Mouse (Mus musculus) hindbrain, embryonic 11.5 days (tissue): ENCODE measurements at regions not wholly inside any gene's neighbourhood (a gene's known extent, or its start where the extent isn't known, plus 50 kb on each side); places are given as distances from the start of the nearest gene placed in this dataset.

ENCODE experiments used
- ATAC-seq: fragments of 200-750 bp; cut with Nextera tagmentation; 2 replicates; pipeline ENCODE4 v1.8.0; 2017; ENCODE audit warnings: mild to moderate bottlenecking, moderate TSS enrichment, moderate library complexity; ENCODE audit not compliant: low FRiP score
- DNase-seq: peaks from one replicate; pipeline ENCODE4 v3.0.0-alpha.2; 2015; ENCODE audit warnings: low spot score
- H3K27ac ChIP-seq: fragments of 300-500 bp; sonication (generic); 2 replicates; pipeline ENCODE4 v1.5.1; 2014; ENCODE audit warnings: mild to moderate bottlenecking, low read depth, low read length
- H3K27me3 ChIP-seq: fragments of 300-500 bp; sonication (generic); 2 replicates; pipeline ENCODE4 v1.6.1; 2014; ENCODE audit warnings: mild to moderate bottlenecking, low read length, moderate library complexity, mixed read lengths; ENCODE audit not compliant: control insufficient read depth, insufficient read depth
- H3K36me3 ChIP-seq: fragments of 300-500 bp; sonication (generic); 2 replicates; pipeline ENCODE4 v1.6.1; 2014; ENCODE audit warnings: mild to moderate bottlenecking, low read length, moderate library complexity, mixed read lengths; ENCODE audit not compliant: control insufficient read depth, insufficient read depth
- H3K4me1 ChIP-seq: fragments of 300-500 bp; sonication (generic); replicated peaks from 2 replicates; pipeline ENCODE4 v1.6.1; 2014; ENCODE audit warnings: low read length, mixed read lengths; ENCODE audit not compliant: control insufficient read depth, insufficient read depth
- H3K4me2 ChIP-seq: fragments of 300-500 bp; sonication (generic); replicated peaks from 2 replicates; pipeline ENCODE4 v1.6.1; 2014; ENCODE audit warnings: mild to moderate bottlenecking, low read depth, low read length
- H3K4me3 ChIP-seq: fragments of 300-500 bp; sonication (generic); 2 replicates; pipeline ENCODE4 v1.5.1; 2014; ENCODE audit warnings: low read depth, low read length
- H3K9ac ChIP-seq: fragments of 300-500 bp; sonication (generic); 2 replicates; pipeline ENCODE4 v1.6.1; 2014; ENCODE audit warnings: low read depth, low read length
- H3K9me3 ChIP-seq: fragments of 300-500 bp; sonication (generic); 2 replicates; pipeline ENCODE4 v1.6.1; 2016; ENCODE audit warnings: low read length; ENCODE audit not compliant: control insufficient read depth
- WGBS: fragments of 180-500 bp; shearing (Covaris S2); extraction: QIAGEN DNeasy Blood & Tissue Kit; methylation state at CpG from one replicate; pipeline ENCODE4 v1.1.7; 2014; 5-methylcytosine and 5-hydroxymethylcytosine counted together

GRCm38 (mm10) chr3:35403952-35404351 lies 350.0 kb upstream of the Atp11b start:
- H3K4me2 ChIP-seq, result no peak overlapping the region

GRCm38 (mm10) chr3:35404492-35405390 lies 349.2 kb upstream of the Atp11b start:
- Histone ChIP-seq H3K9ac (no peak overlapping the region), H3K27me3 (no peaks in the 10 kb centered on the region), H3K9me3 (no peaks in the 10 kb centered on the region), H3K4me1 (no peaks in the 10 kb centered on the region), H3K36me3 (no peaks in the 10 kb centered on the region), H3K4me3 (no peak overlapping the region), H3K27ac (peak overlapping the region; percentile 85), H3K4me2 (0 out of 2 replicates have a peak overlapping the region, but pooled peaks have one; percentile 4)
- peak; percentile 86 for DNase-seq
- peak; percentile 86 for ATAC-seq
- WGBS, result 3% methylated on average over 10 of the region's 10 CpGs

More at GRCm38 (mm10) chr3:35403952-35404351, 350.0 kb upstream of the Atp11b start:
- Histone ChIP-seq H3K27me3 (no peaks in the 10 kb centered on the region), H3K36me3 (no peaks in the 10 kb centered on the region), H3K9me3 (no peaks in the 10 kb centered on the region), H3K9ac (no peak overlapping the region), H3K4me3 (no peak overlapping the region), H3K4me1 (no peaks in the 10 kb centered on the region), H3K27ac (peak overlapping the region; percentile 85)
- ATAC-seq (0 out of 2 replicates have a peak, but pooled peaks have one; percentile 48), DNase-seq (peak; percentile 36)
- 47% methylated on average over 5 of the region's 5 CpGs for WGBS

- peak; percentile 76 for ATAC-seq
- Histone ChIP-seq H3K4me3 (no peak overlapping the region), H3K27me3 (no peaks in the 10 kb centered on the region), H3K4me2 (no peak overlapping the region), H3K4me1 (no peaks in the 10 kb centered on the region), H3K27ac (peak overlapping the region; percentile 85), H3K9me3 (no peaks in the 10 kb centered on the region), H3K9ac (no peak overlapping the region), H3K36me3 (no peaks in the 10 kb centered on the region)
- WGBS, result 29% methylated on average over 14 of the region's 14 CpGs
- DNase-seq, result peak; percentile 81
Observed at GRCm38 (mm10) chr3:35405621-35406079, 348.3 kb upstream of the Atp11b start.

GRCm38 (mm10) chr3:35437687-35438086 lies 316.2 kb upstream of the Atp11b start:
- H3K4me3 ChIP-seq, result no peak overlapping the region
- H3K4me2 ChIP-seq, result no peak overlapping the region
- H3K27ac ChIP-seq, result no peak overlapping the region
- H3K9me3 ChIP-seq, result no peaks in the 10 kb centered on the region
- ATAC-seq (no peak), DNase-seq (no peak)
- 87% methylated on average over 1 of the region's 1 CpGs for WGBS
- no peaks in the 10 kb centered on the region for H3K27me3 ChIP-seq
- no peaks in the 10 kb centered on the region for H3K4me1 ChIP-seq
- no peaks in the 10 kb centered on the region for H3K36me3 ChIP-seq
- H3K9ac ChIP-seq, result no peak overlapping the region

- Histone ChIP-seq H3K36me3 (no peaks in the 10 kb centered on the region), H3K27ac (no peak overlapping the region), H3K9me3 (no peaks in the 10 kb centered on the region), H3K27me3 (no peaks in the 10 kb centered on the region), H3K4me3 (no peak overlapping the region), H3K9ac (no peak overlapping the region), H3K4me1 (no peaks in the 10 kb centered on the region), H3K4me2 (no peak overlapping the region)
- ATAC-seq, result no peak
- WGBS, result 61% methylated on average over 4 of the region's 4 CpGs
- no peak for DNase-seq
Observed at GRCm38 (mm10) chr3:35462858-35463257, 291.0 kb upstream of the Atp11b start.

- ATAC-seq (no peak), DNase-seq (no peak)
- H3K27me3 ChIP-seq, result no peaks in the 10 kb centered on the region
- H3K4me3 ChIP-seq, result no peak overlapping the region
- no peak overlapping the region for H3K27ac ChIP-seq
- no peak overlapping the region for H3K4me2 ChIP-seq
- H3K9me3 ChIP-seq, result no peaks in the 10 kb centered on the region
- H3K4me1 ChIP-seq, result no peaks in the 10 kb centered on the region
- no peak overlapping the region for H3K9ac ChIP-seq
- no peaks in the 10 kb centered on the region for H3K36me3 ChIP-seq
- WGBS, result 82% methylated on average over 11 of the region's 11 CpGs
Observed at GRCm38 (mm10) chr3:35464212-35464911, 289.5 kb upstream of the Atp11b start.

- Histone ChIP-seq H3K9ac (no peak overlapping the region), H3K36me3 (no peaks in the 10 kb centered on the region), H3K9me3 (no peaks in the 10 kb centered on the region), H3K4me3 (no peak overlapping the region), H3K27ac (no peak overlapping the region), H3K4me1 (no peaks in the 10 kb centered on the region), H3K27me3 (no peaks in the 10 kb centered on the region), H3K4me2 (no peak overlapping the region)
- 89% methylated on average over 3 of the region's 3 CpGs for WGBS
- no peak for ATAC-seq
- no peak for DNase-seq
Observed at GRCm38 (mm10) chr3:35465956-35466355, 287.9 kb upstream of the Atp11b start.

- WGBS, result 39% methylated on average over 7 of the region's 7 CpGs
- no peak overlapping the region for H3K4me2 ChIP-seq
- H3K9me3 ChIP-seq, result no peaks in the 10 kb centered on the region
- H3K27me3 ChIP-seq, result no peaks in the 10 kb centered on the region
- peaks cover 3% of the 10 kb centered on the region; the same call in 1 of the 2 replicates for H3K4me1 ChIP-seq
- H3K27ac ChIP-seq, result no peak overlapping the region
- no peaks in the 10 kb centered on the region for H3K36me3 ChIP-seq
- H3K9ac ChIP-seq, result no peak overlapping the region
- DNase-seq (peak; percentile 22), ATAC-seq (no peak; the same call in 1 of the 2 replicates)
- no peak overlapping the region for H3K4me3 ChIP-seq
Observed at GRCm38 (mm10) chr3:35473351-35473750, 280.6 kb upstream of the Atp11b start.
